Mouse (Mus musculus): ENCODE measurements at regions not wholly inside any gene's neighbourhood (a gene's known extent, or its start where the extent isn't known, plus 50 kb on each side); places are given as distances from the start of the nearest gene placed in this dataset.
"Not testable (repeated sequence)": the region's sequence is repeated elsewhere in the genome, so short reads cannot be mapped to it uniquely, and the experiment has no call there.

DNA sequence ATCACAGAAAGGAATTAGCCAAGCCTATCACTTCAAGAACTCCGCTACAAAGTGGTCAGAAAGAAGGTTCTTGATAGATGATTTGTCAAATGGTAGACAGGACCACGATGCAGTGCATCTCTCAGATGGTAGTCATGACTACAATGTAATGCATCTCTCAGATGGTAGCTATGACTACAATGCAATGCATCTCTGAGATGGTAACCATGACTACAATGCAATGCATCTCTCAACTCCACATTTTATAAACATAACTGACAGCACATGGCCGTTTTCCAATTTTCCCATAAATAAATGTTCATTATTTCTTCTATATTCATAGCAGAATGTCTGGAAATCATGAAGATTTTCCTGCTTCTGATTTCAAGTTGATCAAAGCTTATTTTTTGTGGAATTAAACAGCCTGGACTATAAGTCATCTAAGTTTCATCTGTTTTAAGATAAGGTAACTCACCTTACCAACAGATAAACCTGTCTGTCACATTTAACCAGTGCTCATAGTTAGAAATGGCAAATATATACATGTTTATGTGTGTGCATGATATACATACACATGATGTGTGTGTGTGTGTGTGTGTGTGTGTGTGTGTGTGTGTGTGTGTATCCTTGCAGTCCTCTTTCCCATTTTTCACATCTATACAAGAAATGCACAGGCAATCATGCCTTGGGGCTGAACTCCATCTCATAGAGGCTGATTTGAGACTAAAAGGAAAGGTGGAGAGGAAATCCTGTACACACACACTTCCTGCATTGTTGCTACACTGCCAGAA lies 122.4 kb downstream of the Phf3 start:
- no peak for DNase-seq

DNA sequence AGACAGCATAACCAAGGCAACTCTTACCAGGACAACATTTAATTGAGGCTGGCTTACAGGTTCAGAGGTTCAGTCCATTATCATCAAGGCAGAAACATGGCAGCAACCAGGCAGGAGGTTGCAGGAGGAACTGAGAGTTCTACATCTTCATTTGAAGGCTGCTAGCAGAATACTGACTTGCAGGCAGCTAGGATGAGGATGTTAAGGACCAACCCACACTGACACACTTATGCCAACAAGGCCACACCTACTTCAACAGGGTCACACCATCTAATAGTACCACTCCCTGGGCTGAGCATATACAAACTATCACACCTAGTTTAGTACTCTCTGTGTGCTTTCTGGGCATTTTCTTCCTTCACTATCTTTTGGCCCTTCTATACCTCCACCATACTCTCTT lies 131.8 kb downstream of the Phf3 start:
- no peak for DNase-seq

DNA sequence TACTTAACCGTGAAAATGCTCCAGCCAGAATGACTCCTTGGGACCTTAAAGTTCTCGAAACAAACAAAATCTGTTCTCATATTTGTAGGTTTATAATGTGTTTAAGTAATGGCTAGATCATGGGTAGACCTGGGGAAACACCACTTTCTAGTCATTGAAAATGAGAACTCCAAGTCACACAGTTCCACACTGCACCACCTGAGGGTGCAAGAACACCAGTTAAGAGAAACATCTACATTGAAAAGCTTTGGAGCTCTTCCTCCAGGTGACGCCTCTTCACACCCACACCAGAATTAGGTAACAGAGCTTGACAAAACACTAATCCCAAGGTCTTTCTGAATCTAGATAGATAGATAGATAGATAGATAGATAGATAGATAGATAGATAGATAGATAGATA lies 132.9 kb downstream of the Phf3 start:
- DNase-seq: peak; percentile 20 to 62

DNA sequence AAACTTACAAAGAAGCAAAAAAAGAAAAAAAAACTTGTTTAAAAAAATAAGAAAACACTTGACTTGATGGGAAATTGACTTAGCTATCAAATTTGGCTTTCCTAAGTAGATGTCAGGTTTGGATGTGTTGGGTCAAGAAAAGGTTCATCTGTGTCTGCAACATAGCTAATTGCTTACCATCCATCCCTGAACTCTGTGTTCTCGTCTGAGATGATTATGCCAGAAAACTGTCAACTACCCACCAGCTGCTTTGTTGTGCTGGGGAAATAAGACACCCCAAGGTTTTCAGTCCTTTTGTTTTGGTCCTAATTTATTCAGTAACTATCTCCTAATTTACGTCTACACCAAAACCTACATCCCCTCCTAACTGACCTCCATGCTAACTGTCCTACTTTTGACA lies 152.2 kb downstream of the Phf3 start:
- DNase-seq: no peak

DNA sequence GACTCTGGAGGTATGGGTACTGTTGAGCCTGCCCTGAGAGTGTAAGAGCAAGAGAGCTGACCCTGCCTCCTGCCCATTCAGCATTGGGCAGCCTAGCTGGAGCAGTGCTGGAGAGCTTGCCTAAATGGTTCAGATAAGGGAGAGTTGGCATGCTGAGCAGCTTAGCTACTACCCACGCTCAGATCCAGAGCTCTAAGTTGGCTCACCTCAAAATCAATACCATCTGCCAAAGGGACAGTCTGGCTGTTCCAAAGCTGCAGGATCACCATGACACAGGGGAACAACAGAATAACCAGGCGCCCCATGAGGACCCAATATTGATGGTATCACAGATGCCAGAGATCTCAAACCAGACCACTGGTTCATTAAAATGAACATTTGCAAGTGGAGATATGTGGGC lies 152.9 kb downstream of the Phf3 start:
- DNase-seq: no peak

DNA sequence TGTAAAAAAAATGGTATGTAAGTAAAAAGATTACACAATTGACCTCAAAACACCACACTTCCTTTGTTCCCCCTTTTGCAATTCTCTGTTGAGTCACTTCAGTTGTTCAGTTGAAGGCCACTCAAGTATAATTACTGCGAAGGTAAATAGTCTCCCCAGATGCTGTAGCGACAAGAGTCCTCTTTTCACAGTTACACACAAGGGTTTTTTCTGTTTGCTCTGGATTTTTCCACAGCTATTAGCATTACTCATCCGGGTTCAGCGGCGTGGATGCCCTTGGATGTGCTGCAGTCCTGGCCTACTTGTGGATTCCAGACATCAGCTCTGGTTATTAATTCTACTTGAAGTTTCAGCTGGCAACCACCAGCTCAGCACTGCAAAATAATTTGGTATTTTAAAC lies 155.1 kb downstream of the Phf3 start:
- no peak for DNase-seq

DNA sequence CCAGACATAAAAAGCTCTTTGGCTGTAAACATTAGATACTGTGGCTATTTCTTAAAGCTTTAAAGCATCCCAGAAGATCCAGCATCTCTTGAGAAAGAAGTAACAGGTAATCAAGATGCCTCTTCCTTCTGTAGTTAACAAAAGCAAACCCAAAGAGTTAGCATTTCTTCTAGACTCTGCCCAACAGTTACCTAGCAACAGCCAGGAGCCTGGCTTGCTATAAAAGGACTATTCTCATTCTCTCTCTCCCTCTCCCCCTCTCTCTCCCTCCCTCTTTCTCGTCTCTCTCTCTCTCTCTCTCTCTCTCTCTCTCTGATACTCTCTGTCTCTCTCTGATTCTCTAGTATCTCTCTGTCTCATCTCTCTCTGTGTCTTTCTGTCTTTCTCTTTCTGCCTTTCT lies 157.4 kb downstream of the Phf3 start:
- no peak for DNase-seq

DNA sequence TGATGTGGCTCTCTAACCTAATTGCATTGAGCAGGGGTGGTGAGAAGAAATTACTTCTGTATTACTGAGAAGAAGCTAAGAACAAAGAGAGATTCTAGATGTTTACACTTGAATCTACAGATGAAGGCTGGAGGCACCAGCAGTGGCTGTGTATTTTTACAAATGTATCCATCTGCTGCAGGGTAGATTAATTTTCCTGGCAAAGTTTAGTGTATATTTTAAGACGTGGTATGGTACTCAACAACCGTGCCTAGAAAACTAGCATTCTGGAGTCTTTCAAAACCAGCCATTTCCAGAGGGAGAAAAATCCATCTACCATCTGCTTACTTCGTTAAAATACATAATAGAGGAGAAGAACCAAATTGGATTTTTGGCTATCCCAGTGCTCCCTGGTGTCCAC lies 172.6 kb downstream of the Phf3 start:
- DNase-seq: no peak

DNA sequence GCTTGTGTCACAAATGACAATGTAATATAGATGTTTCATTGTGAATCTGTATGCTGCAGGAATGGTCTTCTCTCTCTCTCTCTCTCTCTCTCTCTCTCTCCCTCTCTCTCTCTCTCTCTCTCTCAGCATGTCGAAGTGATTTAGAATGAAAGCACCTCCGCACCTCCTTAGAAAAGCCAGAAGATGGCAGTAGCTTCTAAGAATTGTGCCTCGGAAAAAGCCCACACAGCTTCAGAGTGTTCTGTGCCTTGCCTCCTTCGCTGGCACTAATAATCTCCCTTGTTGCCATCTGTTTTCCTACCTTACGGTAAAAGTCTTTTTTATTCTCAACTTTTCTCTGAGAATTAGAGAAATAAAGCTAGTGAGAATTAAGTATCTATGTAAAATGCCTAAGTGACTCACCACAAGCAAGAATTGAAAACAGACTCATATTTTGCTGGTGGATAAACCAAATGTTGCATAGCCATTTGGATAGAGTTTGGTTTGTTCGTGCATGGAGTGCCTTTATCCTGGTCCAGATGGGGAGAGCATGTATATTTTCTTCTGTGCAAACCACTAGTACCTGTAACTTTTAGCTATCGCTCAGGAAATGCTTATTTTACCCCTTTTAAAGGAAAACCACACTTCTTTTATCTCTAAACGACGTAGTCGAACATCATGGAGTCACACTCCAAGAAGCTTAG lies 173.2 kb downstream of the Phf3 start:
- DNase-seq: no peak

DNA sequence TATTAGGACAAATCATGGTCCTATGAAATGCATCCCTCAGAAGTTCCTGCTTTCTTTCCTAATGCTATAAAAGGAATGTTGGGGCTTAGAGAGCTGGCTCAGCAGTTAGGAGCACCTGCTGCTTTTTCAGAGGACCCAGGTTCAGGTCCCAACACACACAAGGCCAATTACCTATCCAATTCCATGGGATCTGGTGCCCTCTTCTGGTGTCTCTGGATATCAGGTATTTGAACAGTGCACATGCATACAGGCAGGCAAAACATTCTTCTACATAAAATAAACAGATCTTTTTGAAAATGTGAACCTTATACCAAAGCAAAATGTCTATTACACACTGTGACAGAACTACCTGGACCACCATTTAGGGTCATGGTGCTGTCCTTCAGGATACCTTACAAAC lies 177.4 kb downstream of the Phf3 start:
- DNase-seq: no peak

DNA sequence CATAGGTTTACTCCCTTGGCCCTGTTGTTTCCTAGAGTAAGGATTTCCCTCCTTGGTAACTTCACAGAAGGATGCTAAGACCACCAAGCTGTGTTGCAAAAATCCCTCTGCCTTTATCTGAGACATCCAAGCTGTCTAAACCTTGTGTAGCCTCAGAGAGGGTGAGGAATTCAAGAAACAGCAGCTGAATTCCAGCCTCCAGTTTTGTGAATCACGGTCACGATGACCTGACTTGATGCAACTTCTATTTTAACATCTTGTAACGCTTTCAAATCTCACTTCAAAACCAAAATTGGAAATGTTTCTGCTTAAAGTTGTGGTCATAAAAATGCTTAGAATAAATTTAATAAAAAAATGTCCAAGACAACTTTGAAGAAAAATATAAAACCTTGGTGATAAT lies 188.4 kb downstream of the Phf3 start:
- DNase-seq: no peak

DNA sequence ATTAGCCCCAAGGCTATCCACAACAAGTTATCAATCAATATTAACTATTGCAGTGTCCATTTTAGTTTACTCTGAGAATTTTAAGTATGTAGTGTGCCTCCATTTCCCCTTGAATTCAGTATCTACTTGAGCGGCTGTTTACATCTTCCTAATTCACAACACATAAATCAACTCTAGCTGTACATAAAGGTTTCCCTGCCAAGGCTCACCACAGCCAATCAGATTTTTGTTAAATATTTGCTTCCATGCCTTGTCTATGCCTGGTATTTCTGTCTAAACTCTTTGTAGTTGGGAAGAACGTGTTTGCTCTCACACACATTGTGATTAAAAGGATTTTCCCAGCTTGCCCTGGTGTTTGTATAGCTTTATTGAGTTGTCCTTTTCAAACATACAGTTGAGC lies 189.8 kb downstream of the Phf3 start:
- DNase-seq: no peak

DNA sequence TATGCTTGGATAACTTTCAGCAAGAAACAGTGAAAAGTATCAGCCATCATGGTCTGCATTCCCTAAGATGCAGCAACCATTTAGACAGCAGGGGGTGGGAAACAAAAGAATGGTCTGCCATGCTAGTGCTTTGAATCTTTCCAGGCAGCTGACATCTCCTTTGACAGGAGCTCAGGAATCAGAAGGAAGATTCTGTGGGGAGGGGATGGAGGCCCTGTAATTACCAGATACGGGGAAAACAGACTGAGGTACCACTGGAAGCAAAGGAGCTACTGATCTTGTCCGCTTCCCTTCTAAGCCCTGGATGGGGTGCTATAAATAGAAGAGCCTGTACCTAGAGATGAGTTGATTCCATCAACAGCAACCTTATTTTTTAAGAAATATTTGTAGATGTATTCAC lies 233.9 kb downstream of the Phf3 start:
- no peak for DNase-seq

DNA sequence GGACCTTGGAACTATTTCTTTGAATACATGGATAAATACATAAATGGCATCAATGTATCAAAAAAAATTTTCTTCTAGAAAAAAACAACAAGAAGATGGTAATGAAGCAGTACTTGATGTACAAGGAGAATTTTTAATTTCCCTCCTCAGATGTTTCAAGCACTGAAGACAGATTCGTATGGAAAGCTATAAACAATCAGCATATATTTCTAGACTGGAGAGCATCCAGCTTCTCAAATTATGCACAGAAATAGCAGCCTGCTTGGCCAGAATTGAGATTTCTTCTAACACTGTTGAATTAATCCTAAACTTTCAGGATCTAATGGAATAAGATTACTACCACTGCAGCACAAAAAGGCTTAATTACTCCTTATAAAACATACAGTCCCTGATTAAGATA lies 241.0 kb downstream of the Phf3 start:
- no peak for DNase-seq

DNA sequence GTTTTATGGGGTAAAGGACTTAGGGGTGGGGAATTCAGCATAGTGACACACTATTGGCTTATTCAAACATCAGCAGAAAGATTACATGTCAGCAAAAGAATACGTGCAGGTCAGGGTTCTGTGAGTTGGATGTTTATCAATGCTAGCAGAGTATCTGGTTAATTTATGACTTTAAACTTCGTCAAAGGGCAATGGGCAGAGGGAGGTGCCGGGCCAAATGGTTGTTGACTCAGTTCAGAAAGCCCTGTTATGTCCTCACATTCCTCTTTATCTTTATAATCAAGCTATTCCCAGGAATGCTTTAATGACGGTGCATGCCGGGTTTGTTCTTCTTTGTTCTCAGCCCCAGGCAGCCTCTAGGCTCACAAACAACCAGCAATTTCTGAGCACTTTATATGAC lies 245.9 kb downstream of the Phf3 start:
- DNase-seq: peak in 1 of 2 experiments; percentile 11

DNA sequence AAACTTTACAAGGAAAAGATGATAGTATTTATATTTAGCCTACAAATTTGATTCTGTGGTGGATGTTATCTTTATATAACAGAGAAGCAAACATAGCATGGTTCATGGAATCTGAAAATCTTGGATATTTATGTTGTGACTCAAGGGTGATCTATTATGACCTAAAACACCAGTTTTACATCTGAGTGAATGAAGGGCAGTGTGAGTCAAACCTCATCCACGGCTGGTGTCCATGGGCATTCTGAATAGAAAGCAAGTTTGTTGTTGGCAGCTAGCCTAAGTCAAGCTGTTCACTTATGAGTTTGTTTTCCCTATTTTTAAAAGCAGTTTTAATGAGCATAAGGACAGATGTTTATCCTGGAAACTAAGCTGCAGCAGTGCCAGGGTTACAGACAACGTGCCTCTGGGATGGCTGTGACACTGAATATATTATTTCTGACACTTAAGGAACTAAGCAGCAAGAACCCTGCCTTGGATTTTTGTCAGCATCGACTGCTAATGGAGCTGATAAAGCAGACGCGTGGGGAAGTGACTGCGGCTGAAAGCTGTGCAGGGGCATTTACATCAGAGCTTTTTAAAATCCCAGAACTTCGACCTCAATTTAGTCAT lies 278.5 kb downstream of the Phf3 start:
- no peak for DNase-seq

DNA sequence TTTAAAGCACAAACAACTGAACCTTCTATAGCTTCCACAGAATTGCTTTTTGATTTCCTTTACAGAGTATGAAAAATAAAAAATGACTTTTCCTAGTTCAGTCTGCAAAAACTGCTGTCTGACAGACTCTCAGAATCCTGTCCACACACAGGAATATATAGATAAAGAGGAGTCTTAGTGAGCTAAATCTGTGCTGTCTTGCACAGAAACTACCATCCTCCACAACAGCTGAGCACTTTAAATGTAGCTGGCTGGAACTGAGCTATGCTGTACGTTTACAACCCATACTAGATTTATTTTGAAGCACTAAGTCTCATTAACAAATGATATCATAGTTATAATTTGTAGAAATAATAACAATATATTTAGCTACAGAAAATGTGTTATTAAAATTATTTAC lies 279.7 kb downstream of the Phf3 start:
- no peak for DNase-seq

DNA sequence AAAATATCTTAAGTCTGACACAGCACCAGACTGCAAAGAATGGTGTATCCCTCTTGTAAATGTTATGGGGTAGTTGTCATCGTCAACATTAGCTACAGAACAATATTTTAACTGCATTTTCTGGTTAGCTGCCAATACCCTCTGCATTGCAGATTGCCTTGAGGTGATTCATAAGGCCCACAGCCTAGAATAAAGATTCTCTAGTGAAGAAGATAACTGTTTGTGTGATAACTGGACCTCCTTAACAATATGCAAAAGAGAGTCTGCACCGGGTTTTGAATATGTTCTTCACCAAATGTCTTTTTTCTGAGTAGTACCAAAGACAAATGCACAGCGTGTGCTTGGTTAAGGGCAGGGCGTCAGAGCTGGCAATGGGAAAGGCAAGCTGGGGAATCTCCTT lies 283.0 kb downstream of the Phf3 start:
- no peak for DNase-seq

DNA sequence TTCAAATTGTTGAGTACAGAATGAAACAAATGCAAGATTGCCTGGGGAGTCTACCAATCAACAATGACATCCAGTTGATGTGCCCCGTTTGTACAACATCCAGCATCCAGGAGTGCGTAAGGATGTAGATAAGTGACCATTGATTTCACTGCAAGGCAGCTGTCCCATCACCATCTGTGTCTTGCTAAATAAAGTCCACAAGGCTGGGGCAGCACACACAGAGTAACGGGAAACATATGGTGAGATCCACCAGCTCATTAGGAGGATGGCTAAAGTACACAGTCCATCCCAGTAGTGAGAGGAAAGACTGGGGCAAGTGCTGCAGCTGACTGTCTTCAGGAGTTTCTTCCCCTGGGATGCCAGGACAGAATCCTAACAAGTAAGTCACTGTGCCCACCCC lies 284.8 kb downstream of the Phf3 start:
- DNase-seq: no peak

DNA sequence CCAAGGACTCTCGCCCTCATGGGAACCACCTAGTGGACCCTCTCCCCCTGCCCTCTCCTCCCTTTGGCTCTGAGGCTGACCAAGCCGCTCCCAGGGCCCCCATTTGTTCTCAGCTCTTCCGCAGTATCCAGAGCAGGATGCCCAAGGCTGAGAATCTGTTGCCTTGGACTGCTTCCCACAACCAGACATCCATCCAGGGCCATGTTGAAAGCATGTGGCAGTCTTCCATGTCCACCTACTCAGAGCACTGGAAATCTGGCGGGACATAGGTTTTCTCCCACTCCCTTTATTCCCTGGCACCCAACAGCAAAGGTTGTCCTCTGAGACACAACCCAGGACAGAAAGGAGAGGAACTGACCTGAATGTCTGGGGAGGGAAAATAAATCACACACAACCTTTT lies 285.4 kb downstream of the Phf3 start:
- DNase-seq: no peak

DNA sequence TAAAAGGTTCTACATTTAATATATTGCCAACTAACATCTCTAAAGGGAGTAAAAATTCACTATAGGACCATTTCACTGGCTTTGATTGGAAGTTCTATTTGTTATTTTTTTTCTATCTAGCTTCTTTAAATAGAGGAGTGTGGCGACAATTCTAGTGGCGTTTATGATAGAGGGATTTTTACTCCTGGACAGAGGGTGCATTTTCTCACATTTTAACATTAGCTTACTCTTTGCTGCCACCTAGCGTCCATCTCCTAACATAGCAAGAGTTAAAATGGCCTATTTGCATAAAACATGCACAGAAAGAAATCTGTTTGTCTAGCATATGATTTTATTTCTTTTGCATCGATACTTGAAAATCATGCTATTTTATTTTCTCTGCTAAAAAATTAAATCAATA lies 288.9 kb downstream of the Phf3 start:
- peak; percentile 1 to 4 for DNase-seq

DNA sequence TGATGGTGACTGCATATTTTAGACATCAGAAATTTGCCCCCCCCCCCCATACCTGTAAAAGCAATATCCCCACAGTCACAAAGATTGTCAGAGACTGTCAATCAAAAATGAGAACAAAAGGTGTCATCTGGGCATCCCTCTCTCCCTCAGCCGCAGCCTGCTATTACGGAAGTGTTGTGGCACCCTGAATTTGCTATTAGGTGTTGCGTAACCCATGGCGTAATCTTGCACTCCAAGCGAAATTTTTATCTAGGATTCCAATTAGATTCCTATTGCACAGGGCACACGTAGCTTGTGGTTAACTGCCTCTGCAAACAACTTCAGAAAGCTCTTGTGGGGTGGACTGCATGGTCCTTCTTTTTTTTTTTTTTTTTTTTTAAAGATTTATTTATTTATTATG lies 289.9 kb downstream of the Phf3 start:
- no peak for DNase-seq

DNA sequence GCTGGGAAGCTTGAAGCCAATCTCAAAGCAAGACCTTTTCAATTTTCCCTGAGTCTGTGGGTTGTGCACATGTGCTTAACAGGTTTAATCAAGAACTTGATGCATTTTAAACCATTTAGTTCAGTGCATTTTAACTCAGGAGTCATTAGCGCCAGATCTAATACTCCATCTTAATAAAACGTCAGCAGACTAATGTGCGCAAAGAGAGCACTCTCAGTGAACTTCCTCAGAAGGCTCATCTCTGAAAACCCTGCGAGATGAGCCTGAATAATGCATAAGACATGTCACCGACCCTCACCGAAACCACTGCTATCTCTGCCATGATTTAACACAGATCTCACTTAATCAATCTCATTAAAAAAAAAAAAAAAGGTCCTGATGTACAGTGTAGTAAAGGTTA lies 309.0 kb downstream of the Phf3 start:
- DNase-seq: no peak

DNA sequence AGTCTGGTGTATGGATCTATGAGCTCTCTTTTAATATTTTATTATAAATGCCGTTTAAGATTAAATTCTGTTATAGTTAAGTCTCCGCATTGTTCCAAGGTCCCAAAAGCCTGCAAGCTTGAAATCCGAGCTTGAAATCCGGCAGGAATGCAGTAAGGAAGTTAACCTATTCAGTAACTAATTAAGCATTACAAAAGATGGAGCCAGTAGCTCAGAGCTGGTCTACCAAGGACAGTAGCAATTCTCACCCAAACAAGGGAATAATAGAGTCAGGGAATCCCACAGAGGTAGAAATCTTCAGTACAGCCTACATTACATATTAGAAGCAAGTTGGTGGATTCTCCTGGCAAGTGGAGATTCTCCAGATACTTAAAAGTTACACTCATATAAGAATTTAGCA lies 325.0 kb downstream of the Phf3 start:
- not testable (repeated sequence) for DNase-seq
